Mouse (Mus musculus): Measurements from ENCODE around the gene St6galnac3. TPM values are rescaled to one million over a fixed set of nuclear protein-coding genes. Genes with fewer than 3 reads are reported as not detected.
A peak's percentile ranks its signal among the peaks of the same experiment; 100 is the strongest.

St6galnac3 gene
- total and polyA plus RNA-seq, 3 experiments, result 0.08 to 1.1 (median 0.38) TPM

DNA sequence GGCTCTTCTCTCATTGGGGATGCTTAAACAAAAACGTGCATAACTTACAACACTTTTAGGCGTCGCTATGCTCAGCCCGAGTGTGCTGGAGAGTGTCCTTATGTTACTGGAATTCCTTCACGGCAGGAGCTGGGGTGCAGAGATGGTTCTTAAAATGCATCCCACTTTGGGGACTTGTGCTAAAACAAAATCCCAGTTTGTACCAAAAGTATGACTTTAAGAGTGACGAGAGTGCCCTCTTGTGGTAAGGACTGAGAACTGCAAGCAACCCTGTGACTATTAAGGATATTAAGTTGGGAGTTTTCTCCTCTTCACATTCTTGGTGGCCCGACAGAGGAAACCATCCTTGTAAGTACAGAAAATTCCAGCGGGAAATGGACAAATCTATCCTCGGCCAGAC, 69.9 kb downstream of the St6galnac3 start:
- Histone ChIP-seq H3K4me2 (ENCODE audit: insufficient read depth, low read depth, poor library complexity, severe bottlenecking) (no peak overlapping the region), H3K79me2 (replicated peaks; ENCODE audit: control insufficient read depth, extremely low read depth, insufficient read depth, poor library complexity, severe bottlenecking) (no peaks in the 10 kb centered on the region), H3K9me3 (replicated peaks; ENCODE audit: low read length) (no peaks in the 10 kb centered on the region), H3K4me1 (ENCODE audit: control insufficient read depth in 1 of 2, insufficient read depth in 2 of 2) (peaks cover 3 to 9% of the 10 kb centered on the region in 2 experiments), H3K36me3 (replicated peaks in 1 of 2; ENCODE audit: control insufficient read depth in 1 of 2, insufficient read depth in 1 of 2, low read length in 1 of 2) (no peaks in the 10 kb centered on the region), H3K9ac (ENCODE audit: insufficient read depth, low read depth) (no peak overlapping the region), H3K27me3 (replicated peaks) (peaks cover 8% of the 10 kb centered on the region), H3K27ac (ENCODE audit: insufficient read depth, low read depth) (no peak overlapping the region), H3K4me3 (replicated peaks in 1 of 3; ENCODE audit: low read depth in 2 of 3, low read length in 2 of 3, poor library complexity in 1 of 3) (no peak overlapping the region)
- TF ChIP-seq SMC3 (IDR thresholded peaks at IDR 0.05; ENCODE audit: low read depth, low read length) (peak; percentile 83), CHD2 (IDR thresholded peaks at IDR 0.05; ENCODE audit: low read length) (no peak), MAFK (IDR thresholded peaks at IDR 0.05; ENCODE audit: insufficient replicate concordance, low read length) (no peak), RAD21 (IDR thresholded peaks at IDR 0.05; ENCODE audit: low read depth, low read length) (peak; percentile 98), CTCF (conservative IDR thresholded peaks at IDR 0.05 in 1 of 2, IDR thresholded peaks at IDR 0.05 in 1 of 2; ENCODE audit: low read depth in 2 of 2, low read length in 2 of 2) (peak; percentile 96 to 100), ZMIZ1 (IDR thresholded peaks at IDR 0.05; ENCODE audit: low read depth, low read length) (no peak), ZC3H11A (IDR thresholded peaks at IDR 0.05; ENCODE audit: low read depth, low read length) (peak; percentile 47; the same call in 1 of the 2 replicates), ETS1 (conservative IDR thresholded peaks at IDR 0.05; ENCODE audit: low read depth, low read length) (no peak)
- in situ Hi-C loops (cut with MboI; ENCODE audit: low pct_ligation_motif_present, low pct_unique_long_range_greater_than_20kb, low sequenced_read_pairs) (no loop called here), dilution Hi-C loops (cut with MboI; ENCODE audit: extremely low pct_ligation_motif_present, extremely low pct_unique_long_range_greater_than_20kb, low sequenced_read_pairs) (loop anchor here (25.0 kb wide), 1 partner anchor 157 kb away; no protein-coding TSS in a partner anchor)
- DNase-seq (ENCODE audit: extremely low read depth), result peak; percentile 73

DNA sequence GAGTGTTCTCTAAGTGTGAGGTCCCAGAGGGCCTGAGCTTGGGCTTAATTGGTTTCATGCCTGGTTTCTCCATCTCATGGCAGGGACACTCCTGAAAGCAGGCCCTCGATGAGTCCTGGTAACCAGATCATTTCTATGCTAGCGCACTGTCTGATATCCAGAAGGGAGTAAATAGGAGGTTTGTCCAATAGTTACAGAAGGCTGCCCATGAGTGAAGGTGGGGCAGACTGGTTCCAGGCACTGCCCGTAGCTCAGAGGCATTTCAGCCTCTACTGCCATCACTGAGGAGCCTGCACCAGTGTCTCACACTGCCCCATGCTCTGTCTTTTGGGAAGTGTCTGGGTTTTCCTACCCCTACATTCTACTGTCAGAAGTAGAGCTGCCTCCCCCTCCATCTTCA, 72.1 kb downstream of the St6galnac3 start:
- Histone ChIP-seq H3K4me3 (replicated peaks in 1 of 3; ENCODE audit: low read depth in 2 of 3, low read length in 2 of 3, poor library complexity in 1 of 3) (no peak overlapping the region), H3K36me3 (replicated peaks in 1 of 2; ENCODE audit: control insufficient read depth in 1 of 2, insufficient read depth in 1 of 2, low read length in 1 of 2) (no peaks in the 10 kb centered on the region), H3K27ac (ENCODE audit: insufficient read depth, low read depth) (no peak overlapping the region), H3K4me2 (ENCODE audit: insufficient read depth, low read depth, poor library complexity, severe bottlenecking) (no peak overlapping the region), H3K4me1 (ENCODE audit: control insufficient read depth in 1 of 2, insufficient read depth in 2 of 2) (no peaks in the 10 kb centered on the region), H3K9me3 (replicated peaks; ENCODE audit: low read length) (no peaks in the 10 kb centered on the region), H3K79me2 (replicated peaks; ENCODE audit: control insufficient read depth, extremely low read depth, insufficient read depth, poor library complexity, severe bottlenecking) (no peaks in the 10 kb centered on the region), H3K27me3 (replicated peaks) (peaks cover 8% of the 10 kb centered on the region), H3K9ac (ENCODE audit: insufficient read depth, low read depth) (no peak overlapping the region)
- in situ Hi-C loops (cut with MboI; ENCODE audit: low pct_ligation_motif_present, low pct_unique_long_range_greater_than_20kb, low sequenced_read_pairs), result no loop called here
- TF ChIP-seq CTCF (conservative IDR thresholded peaks at IDR 0.05 in 1 of 2, IDR thresholded peaks at IDR 0.05 in 1 of 2; ENCODE audit: low read depth in 2 of 2, low read length in 2 of 2) (no peak), RAD21 (IDR thresholded peaks at IDR 0.05; ENCODE audit: low read depth, low read length) (no peak), HCFC1 (IDR thresholded peaks at IDR 0.05; ENCODE audit: low read depth, low read length) (no peak), TCF12 (IDR thresholded peaks at IDR 0.05; ENCODE audit: low read depth, low read length) (no peak), MAZ (IDR thresholded peaks at IDR 0.05; ENCODE audit: low read depth, low read length) (no peak), ELF1 (IDR thresholded peaks at IDR 0.05; ENCODE audit: low read depth, low read length) (no peak), MXI1 (IDR thresholded peaks at IDR 0.05; ENCODE audit: low read depth, low read length) (no peak), USF2 (conservative IDR thresholded peaks at IDR 0.05; ENCODE audit: low read depth, low read length) (no peak), ZMIZ1 (IDR thresholded peaks at IDR 0.05; ENCODE audit: low read depth, low read length) (no peak), SIN3A (IDR thresholded peaks at IDR 0.05; ENCODE audit: low read length) (no peak), MAFK (IDR thresholded peaks at IDR 0.05; ENCODE audit: insufficient replicate concordance, low read length) (no peak), PAX5 (IDR thresholded peaks at IDR 0.05; ENCODE audit: low read length) (no peak), ZNF384 (IDR thresholded peaks at IDR 0.05; ENCODE audit: low read depth, low read length) (no peak), CHD1 (IDR thresholded peaks at IDR 0.05; ENCODE audit: low read depth, low read length) (no peak), USF1 (IDR thresholded peaks at IDR 0.05; ENCODE audit: low read depth, low read length) (no peak), MAX (IDR thresholded peaks at IDR 0.05; ENCODE audit: low read length) (no peak), TBP (conservative IDR thresholded peaks at IDR 0.05; ENCODE audit: low read depth, low read length) (no peak), ETS1 (conservative IDR thresholded peaks at IDR 0.05; ENCODE audit: low read depth, low read length) (no peak), POLR2AphosphoS2 (IDR thresholded peaks at IDR 0.05; ENCODE audit: low read depth, low read length) (no peak)
- dilution Hi-C loops (cut with MboI; ENCODE audit: extremely low pct_ligation_motif_present, extremely low pct_unique_long_range_greater_than_20kb, low sequenced_read_pairs), result loop anchor here (25.0 kb wide), 1 partner anchor 159 kb away; no protein-coding TSS in a partner anchor
- no peak for DNase-seq (ENCODE audit: extremely low read depth)

All from CH12.LX (cell line).